Mouse (Mus musculus) layer of hippocampus, postnatal 14 days (tissue): ENCODE measurements around the gene Rexo4. TPM values are rescaled to one million over a fixed set of nuclear protein-coding genes. Genes with fewer than 3 reads are reported as not detected.

Experiments
- DNase-seq, 2 experiments: peaks; one replicate each; pipeline ENCODE4 v3.0.0; 2021 to 2022; ENCODE audit warnings: low spot score in 2 of 2, mixed read lengths in 1 of 2
- total RNA-seq, 2 experiments: library from RNA; stranded (reverse); gene quantifications; 2 replicates each; pipeline ENCODE4 v1.2.3; 2021

Rexo4 gene
- total RNA-seq, 2 experiments from 2014 or later, result 53.5 to 55.7 TPM

GRCm38 (mm10) chr2:26951346-26951905, 12.8 kb downstream of the Rexo4 start:
- no peak for DNase-seq

GRCm38 (mm10) chr2:26950411-26950810, 13.8 kb downstream of the Rexo4 start:
- no peak for DNase-seq

GRCm38 (mm10) chr2:26943253-26943652, 20.9 kb downstream of the Rexo4 start:
- no peak for DNase-seq

- no peak for DNase-seq
Observed at GRCm38 (mm10) chr2:26941539-26941938, 22.6 kb downstream of the Rexo4 start.

GRCm38 (mm10) chr2:26936425-26936824, 27.8 kb downstream of the Rexo4 start:
- DNase-seq, result no peak

- no peak for DNase-seq
Observed at GRCm38 (mm10) chr2:26935286-26935685, 28.9 kb downstream of the Rexo4 start.

- DNase-seq, result peak; percentile 86 to 91
Observed at GRCm38 (mm10) chr2:26933304-26934055, 30.7 kb downstream of the Rexo4 start, which contains the start of the genes Surf4 and Stkld1. Gene Surf4, minus strand, starts transcription at chr2:26933928. Gene Stkld1, plus strand, starts transcription at chr2:26934047.

- no peak for DNase-seq
Observed at GRCm38 (mm10) chr2:26932473-26933303, 31.5 kb downstream of the Rexo4 start.

GRCm38 (mm10) chr2:26930390-26930789, 33.8 kb downstream of the Rexo4 start:
- DNase-seq, result peak in 1 of 2 experiments; percentile 79

GRCm38 (mm10) chr2:26927745-26928476, 36.3 kb downstream of the Rexo4 start:
- DNase-seq, result no peak

- no peak for DNase-seq
Observed at GRCm38 (mm10) chr2:26921784-26922183, 42.4 kb downstream of the Rexo4 start.

GRCm38 (mm10) chr2:26920190-26920855, 43.9 kb downstream of the Rexo4 start:
- no peak for DNase-seq

- DNase-seq, result no peak
Observed at GRCm38 (mm10) chr2:26919684-26920083, 44.5 kb downstream of the Rexo4 start.

- DNase-seq, result no peak
Observed at GRCm38 (mm10) chr2:26916738-26917137, 47.4 kb downstream of the Rexo4 start.

GRCm38 (mm10) chr2:26915927-26916728, 48.1 kb downstream of the Rexo4 start, which contains the start of the genes Surf2 and Surf1:
Gene Surf2, plus strand, starts transcription at chr2:26916367.
Gene Surf1, minus strand, starts transcription at chr2:26916530.
- peak; percentile 82 to 89 for DNase-seq

GRCm38 (mm10) chr2:26914148-26914941, 49.8 kb downstream of the Rexo4 start:
- DNase-seq, result no peak

GRCm38 (mm10) chr2:26913416-26914147, 50.6 kb downstream of the Rexo4 start:
- no peak for DNase-seq

GRCm38 (mm10) chr2:26912253-26912770, 51.9 kb downstream of the Rexo4 start:
- DNase-seq, result no peak
